Mouse (Mus musculus): Measurements from ENCODE around the gene Mlec.
"Not testable (repeated sequence)": the region's sequence is repeated elsewhere in the genome, so short reads cannot be mapped to it uniquely, and the experiment has no call there.

Gene Mlec

DNA sequence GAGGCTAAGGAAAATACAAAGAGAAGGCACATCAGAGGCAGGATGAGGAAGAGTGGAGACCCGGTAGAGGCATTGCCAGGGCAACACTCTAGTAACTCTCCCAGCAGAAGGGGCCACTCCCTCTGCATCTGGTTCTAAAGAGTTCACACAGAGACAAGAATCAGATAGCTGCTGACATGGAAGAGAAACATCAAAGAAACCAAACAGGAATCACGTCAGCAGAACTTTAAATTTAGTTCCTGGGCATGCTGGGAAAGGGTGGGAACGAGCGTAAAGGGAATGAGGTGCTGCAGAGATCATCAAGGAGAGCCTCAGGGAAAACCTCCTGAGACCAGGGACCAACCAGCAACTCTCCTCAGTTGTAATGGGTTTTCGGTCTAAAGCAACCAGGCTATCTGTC is 7.0 kb downstream of the Mlec start:
- no peak for DNase-seq

DNA sequence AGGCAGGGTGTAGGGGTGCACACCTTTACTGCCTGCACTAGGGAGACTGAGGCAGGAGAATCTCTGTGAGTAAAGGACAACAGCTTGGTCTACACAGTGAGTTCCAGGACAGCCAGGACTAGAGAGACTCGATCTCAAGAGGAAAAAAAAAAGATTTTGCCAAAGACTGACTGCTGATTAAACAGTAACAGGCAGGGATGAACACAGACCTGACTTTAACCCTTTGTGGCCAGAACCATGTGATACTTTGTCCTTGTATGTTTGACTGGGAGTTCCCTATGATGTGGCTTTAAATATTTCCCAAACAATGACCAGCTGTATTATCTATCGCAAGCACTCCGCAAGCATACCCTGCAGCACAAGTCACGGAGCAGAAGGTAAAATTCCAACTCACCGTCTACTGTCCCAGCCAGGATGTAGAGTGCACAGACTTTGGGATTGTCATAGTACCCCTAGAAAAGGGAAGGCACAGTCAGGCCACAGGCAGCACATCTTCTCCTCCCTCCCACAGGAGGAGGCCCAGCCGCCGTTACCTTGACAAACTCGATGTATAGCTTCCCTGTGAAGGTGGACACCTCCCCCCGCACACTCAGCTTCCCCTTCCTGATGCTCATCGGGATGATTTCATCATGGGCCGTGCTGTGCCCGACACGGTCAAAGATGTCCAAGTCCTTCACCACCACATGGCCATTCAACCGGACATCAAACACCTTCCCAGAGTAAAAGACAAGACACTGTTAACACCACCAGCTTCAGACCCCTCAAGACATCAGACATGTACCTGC is 8.1 kb downstream of the Mlec start:
- DNase-seq: no peak

DNA sequence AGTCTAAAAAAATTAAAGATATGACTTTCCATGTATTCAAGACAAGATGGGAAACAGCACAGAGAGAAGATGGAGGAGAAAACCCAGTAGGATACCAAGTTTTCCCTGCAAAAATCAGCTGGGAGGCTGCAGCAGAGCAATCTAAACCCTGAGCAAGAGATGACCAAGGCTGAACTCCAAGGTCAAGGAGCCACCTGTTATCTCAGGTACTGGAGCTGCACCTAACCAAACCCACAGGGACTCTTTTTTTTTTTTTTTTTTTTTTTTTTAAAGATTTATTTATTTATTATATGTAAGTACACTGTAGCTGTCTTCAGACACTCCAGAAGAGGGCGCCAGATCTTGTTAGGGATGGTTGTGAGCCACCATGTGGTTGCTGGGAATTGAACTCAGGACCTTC is 9.1 kb downstream of the Mlec start:
- DNase-seq: not testable (repeated sequence)

DNA sequence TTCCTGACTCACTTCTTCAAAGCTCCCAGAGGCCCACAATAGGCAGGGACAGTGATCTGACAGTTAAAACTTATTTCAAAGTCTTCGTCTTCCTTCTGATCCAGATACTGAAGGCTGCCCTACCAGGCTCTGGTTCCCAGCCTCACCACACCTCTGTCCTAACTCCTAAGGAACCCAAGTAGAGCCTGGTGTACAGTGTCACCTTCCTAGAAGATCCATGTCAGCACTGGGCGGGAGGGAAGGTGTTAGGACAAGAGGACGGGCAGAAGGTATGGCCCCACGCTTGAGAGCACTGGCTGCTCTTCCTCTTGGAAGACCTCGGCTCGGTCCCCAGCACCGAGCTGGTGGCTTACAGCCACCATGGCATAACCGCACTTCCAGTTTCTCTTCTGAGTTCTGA is 9.6 kb downstream of the Mlec start:
- DNase-seq: no peak

DNA sequence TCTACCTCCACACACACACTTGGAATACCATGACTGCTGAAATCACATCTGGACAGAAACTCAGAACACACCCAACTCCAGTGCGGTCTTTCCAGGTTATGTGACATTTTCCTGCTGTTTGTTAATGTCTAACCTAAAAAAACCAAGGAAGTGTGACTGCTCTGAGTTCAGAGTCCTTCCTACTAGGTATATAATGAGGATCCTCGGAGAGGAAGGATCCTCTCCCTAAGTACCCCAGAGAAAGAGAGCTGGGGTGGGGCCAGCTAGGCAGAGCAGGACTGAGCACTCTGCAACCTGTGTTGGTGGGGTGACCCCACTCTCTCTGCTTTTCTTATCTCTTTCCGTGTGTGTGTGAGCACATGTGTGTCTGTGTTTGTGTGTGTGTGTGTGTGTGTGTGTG is 10.6 kb downstream of the Mlec start:
- no peak for DNase-seq

DNA sequence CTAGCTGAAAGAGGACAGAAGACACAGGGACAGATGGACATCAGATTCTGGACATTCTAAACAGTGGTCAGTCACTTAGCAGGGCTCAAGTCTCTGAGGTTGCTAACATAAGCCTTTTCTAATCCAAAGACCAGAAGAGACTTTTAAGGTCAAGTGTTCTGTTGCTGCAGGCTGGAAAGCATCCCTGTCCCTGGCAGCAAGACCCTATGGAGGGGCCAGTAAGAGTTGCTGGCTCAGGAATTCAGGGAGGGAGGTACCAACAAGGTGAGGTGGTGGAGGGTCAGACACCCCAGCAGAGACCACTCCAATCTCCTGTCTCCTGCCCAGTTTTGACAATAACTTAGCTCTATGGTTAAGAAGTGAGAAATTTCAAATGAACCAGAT is 11.2 kb downstream of the Mlec start:
- no peak for DNase-seq

DNA sequence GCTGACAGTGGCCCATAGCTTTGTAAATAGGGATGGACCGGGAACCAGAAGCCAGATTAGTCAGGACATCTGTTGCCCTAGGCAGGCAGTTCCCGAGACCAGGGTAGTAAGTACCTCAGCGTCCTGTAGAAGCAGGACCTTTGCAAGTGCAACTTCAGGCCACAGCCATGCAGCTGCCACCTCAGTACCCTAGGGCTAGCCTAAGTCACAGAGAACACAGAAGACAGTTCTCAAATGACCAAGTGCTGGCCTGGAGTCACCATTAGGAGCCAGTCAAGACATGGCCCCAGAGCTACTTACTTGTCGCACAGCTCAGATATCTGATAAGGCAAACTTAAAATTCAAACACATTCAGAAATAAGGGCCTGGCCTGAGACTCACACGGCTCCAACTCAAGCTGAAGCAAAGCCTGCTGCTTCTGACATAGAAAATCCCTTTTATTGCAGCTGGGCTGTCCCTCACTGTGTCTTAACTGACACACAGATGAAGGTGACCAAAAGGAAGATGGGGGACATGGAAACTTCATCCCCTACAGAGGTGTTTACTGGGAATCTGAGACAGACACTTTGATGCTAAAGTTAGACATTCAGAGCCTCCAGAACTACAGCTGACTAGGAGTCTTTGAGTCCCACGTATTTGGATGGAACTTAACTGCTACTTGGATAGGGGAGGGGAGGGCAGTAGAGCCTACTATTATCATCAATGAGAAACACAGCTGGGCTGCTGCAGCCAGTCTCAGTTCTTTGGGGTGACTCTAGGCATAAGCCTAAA is 11.8 kb downstream of the Mlec start:
- DNase-seq: no peak

DNA sequence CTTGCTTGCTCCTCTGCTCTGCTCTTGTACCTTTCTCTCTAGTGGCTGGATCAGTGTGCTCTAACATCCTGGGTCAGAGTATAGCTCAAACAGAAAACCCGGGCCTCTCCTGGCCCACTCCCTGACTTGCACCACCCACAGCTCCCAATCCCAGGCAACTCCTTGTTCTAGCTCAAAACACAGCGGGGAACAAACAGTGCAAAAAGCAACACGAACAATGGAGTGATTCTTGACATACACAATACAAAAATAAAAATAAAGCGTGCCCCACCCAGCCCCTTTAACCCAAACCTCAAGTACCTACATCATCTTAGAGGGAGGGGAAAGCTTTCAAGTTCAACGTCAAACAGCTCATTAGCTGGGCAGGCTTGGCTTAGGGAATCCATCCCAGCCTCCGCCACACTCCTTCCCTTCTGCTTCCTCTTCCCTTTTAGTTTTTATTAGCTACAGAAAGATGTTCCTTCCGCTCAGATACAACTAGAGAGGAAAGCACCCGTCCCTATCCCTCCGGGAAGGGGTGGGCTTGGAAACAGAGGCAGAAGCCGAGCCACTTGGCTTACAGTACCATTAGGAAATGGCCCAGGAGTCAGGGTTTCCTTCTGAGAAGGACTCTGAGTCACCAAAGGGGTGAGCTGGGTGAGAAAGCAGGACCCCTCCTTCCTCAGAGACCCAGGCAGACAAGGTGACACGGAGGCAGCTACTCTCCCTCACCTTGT is 12.6 kb downstream of the Mlec start:
- DNase-seq: no peak

DNA sequence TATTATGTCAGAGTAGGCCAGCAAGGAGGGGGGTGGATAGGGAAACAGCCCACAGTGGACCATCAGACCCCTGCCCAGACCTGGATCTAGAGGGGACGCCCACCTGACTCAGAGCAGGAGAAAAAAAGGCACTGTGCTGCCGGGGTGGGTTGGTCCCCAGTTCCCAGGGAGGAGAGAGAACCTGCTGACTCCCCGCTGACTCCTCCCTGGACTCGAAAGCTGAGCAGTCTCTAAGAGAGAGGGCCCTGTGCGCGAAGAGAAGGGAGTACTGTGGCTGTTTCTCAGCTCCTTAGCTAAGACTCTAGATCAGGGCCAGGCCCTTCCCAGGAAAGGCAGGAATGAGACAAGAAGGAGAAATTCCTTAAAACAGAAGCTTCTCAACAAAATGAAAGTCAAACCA is 13.5 kb downstream of the Mlec start:
- no peak for DNase-seq

DNA sequence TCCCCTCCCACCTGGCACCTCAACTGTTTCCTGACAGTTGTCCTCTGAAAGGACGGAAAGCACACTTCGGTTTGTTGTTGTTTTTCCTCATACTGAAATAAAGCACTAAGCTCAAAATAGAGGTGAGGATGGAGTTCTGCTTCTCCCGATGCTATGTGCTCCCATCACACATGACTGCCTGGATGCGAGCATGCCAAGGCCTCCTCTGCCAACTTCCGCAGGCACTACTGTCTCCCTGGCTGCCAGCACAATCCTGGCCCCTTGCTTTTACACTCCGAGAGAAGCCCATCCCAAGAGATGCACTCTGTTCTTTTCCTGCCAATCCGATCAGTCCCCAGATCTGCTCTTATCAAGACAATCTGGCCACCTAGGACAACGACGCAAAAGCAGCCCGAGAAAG is 14.4 kb downstream of the Mlec start:
- no peak for DNase-seq

DNA sequence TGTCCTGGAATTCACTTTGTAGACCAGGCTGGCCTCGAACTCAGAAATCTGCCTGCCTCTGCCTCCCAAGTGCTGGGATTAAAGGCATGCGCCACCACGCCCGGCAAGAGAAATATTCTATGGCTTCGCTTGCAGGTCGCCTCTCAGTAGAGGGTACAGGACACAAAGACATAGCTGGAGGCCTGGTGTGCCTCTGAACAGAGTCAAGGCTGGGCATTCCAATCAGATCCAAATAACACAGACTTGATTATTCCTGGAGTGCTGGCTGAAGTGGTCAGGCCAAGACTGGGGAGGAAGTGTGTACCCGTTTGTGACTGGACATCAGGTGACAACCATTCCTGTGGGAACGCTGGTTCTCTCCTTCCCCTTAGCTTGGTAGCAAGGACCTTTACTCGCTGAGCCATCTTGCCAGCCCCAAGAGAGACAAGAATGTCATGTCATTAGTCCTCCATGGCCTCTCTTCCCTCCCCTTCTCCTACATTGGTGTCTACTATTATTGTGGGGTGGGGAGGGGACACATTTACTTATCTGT is 15.7 kb downstream of the Mlec start:
- no peak for DNase-seq

DNA sequence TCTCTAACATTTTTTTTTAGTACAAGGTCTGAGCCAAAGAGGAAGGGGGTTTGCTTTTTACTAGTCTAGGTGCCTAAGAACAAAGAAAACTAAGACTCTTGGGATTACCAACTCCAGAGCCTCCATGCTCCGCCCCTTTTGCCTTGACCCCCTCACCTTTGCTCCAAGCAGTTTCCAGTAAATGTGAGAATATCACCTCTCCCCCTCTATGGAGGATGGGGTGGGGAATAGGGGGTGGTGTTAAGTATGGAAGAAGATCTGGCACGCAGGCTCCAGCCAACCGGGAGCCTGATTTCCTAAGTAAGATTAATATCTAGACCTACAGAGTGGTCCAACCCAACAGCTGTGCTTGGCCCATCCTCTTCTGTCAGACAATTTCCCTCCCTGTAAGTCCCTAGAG is 17.3 kb downstream of the Mlec start:
- no peak for DNase-seq

DNA sequence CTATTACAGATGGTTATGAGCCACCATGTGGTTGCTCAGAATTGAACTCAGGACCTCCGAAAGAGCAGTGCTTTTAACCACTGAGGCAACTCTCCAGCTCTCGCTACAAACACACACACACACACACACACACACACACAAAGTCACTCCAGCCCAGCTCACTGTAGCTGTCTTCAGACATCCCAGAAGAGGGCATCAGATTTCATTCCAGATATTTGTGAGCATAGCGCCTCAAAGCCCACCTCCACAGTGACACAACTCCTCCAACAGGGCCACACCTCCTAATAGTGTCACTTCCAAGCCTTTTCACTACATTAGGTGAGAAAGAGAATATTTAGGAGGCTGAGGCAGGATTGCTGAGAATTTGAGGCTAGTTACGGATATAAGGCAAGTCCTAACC is 18.9 kb downstream of the Mlec start:
- DNase-seq: no peak

DNA sequence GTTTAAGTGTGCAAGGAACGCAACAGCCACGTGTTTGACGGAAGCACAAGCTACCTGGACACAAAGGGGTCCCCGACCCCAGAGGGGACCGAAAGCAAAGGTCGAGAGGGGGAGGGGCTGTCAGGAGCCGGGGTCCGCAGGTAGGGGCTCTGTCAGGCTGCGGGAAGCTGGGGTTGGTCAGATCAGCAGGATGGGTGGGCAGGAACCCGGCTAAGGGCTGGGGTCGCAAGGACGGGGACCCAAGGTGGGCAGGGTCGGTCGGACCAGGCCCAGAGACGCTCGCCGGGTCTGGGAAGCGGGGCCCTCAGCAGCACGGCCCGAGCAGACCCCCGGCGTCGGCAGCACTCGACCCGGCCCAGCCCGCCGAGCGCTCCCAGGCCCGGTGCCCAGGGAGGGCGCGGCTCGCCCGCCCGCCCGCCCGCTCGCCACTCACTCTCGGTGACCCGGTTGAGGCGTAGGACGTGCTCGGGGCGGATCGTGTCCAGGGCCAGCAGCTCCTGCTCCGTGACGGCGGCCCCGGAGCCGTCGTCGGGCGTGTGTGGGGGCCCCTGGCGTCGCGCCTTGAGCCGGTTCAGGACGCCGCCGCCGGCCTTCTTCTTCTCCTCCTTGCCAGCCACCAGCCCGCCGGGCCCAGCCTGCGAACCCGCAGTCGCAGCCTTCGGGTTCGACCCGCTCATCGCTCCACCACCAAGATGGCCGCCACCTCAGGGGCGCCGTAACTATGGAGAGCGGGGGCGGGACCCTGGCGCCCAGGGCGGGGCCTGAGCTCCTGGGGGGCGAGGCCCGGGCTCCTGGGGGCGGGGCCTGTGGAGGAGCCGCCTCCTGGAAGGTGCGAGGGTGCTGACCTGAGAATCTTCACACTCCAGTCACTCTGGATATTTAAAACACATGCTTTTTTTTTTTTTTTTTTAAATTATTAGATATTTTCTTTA is 23.5 kb downstream of the Mlec start, which contains the start of gene Unc119b:
Unc119b (minus strand) TSS at position 742 of the 932 bp plus-strand sequence.
- peak; percentile 94 for DNase-seq

DNA sequence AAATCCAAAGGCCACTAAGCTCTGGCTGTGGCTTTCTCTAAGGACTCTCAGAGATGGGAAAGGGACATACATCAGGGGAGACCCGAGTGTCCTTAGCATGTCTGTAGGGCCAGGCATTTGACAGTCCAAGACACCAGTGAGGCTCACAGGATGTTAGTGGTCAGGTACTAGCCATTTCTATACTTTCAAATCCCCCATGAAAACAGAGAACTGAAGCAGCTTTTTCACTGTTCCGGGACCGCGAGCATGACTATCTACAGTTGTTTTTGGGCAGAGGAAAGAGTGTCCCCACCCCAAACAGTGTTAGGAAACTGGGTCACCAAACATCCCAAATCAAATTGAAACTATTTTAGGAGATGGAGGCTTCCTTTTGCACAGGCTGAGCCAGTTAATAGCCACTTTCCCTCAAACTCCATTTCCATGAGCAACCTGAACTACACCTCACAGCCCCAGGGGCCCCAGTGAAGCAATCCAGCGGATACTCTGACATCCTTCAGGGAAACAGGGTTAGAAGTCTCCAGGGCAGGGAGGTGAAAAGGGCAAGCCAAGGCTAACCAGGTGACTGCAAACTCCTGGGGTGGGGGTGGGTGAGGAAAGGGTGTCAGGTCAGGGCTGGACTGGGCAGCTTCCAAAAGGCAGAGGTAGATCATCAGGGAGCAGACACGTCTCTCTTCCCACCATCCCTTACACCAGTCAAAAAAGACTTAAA is 24.5 kb downstream of the Mlec start:
- peak; percentile 38 for DNase-seq

DNA sequence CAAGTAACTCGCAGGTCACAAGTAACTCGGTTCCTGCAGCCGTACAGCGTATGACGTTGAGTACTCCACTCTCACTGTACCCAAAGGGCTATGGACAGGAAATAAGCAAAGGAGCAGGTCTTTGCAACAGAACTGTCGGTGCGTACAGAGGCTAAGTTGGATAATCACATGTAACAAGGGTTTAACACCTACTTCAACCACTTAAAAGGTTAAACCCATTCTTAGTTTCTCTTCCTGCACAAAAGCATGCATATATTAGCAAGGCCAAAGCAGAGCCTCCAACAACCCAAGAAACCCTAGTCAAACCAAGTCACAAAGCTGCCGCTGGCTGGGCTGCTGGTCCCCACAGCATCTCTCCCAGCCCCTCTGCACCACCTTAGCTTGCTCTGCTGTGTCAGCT is 25.5 kb downstream of the Mlec start:
- DNase-seq: no peak

DNA sequence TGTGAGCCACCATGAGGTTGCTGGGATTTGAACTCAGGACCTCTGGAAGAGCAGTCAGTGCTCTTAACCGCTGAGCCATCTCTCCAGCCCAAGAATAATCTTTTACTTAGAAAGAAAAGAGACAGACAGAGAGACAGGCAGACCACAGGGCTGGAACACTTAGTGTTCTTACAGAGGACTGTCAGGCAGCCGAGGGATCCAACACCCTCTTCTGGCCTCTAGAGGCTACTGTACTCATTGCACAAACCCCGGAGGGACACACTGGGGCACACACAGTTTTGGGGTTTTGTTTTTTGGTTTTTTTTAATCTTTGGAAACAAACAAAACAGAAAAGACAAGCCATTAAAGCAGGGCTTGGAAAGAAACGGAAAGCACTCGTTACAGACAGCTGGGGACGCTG is 28.7 kb downstream of the Mlec start:
- no peak for DNase-seq

DNA sequence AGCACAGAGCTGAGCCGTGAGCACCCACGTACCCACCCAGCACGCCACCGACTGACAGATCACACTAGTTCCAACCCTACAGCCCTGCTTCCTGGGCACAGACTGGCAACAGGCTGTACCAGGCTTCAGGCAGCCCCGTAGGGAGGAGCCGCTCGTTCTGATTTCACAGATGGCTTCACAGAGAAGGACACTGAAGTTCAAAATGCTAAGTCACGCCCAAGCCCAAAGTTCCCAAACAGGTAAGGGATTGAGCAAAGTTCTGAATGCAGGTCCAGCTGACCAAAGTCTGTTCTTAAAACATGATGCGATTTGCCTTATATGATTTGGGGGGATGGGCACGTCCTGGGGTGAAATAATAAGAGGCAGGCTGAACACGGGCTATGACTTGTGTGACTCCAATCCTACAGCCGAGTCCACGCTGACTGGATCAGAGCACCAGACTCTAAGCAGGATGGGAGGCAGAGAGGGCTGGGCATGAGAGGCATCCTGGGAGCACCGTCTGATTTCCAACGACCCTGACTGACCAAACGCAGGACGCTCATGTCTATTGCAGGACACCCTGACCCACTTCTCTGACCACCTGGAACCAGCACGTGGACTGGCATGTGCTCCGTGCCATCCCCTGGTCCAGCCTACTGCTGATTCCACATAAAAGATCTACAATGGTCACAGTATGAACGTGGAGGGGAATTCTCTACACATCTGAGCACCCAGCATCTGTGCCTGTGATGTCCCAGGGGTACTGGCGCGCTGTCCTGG is 30.4 kb downstream of the Mlec start:
- peak; percentile 81 for DNase-seq

DNA sequence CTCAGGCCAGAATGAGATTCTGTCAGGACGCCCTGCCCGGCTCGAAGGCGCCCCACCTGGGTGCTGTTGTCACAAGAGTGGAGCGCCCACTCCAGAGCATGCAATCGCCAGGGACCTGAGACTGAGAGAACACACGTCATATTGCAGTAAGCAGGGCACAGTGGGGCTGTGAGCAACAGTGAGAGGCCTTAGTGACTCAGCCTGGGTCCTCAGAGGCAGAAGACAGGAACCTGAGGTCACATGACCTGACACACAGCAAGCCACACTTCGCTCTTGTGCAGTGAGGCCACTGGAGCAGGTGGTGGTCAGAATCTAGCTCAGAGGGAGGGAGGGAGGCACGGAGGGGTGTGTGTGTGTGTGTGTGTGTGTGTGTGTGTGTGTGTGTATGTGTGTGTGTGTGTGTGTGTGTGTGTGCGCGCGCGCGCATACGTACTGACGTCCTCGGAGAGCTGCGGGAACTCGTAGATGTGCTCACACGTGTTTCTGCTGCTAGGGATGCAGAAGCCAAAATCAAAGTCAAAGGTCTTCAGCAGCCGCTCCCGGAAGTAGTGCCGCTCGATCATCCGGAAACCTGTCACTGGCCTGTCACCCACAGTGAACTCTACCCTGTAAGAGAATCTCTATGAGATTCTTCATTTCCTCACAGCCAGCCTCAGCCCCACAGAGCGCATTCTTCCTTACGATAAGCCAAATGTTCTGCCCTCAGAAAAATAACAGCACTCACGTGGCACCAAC is 31.2 kb downstream of the Mlec start:
- DNase-seq: no peak

DNA sequence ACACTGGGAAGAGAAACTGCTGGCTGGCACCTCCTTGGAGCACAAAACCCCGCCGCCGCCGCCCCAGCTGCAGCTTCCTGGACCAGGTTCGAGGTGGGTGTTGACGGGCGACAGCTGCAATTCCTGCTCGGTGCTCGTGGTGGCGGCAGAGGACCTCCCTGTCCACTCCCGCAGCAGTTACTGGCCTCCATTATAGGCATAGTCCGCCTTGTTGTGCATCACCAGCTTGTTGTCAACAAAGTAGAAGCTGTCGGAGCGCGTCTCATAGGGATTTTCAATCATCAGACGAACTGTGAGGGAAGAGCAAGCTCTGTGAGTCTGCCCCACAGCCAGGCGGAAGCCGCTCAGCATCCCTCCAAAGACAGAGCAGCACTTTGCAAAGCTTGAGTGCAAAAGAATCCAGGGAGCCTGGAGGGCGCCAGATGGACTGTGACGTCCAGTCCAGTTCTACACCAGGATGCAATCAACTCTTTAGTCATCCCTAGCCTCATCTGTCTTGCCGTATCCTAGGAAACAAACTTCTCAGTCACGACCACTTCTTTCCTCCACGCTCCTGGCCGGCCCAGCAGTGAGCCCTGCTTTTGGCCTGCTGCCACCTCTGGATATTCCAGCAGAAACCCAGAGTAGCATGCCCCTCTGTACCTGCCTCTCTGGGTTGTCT is 32.6 kb downstream of the Mlec start:
- DNase-seq: peak; percentile 89
